Mouse (Mus musculus) midbrain, postnatal 0 days (tissue): ENCODE measurements around the gene Lcn2. TPM values are rescaled to one million over a fixed set of nuclear protein-coding genes. Genes with fewer than 3 reads are reported as not detected.
"Not testable (repeated sequence)": the region's sequence is repeated elsewhere in the genome, so short reads cannot be mapped to it uniquely, and the experiment has no call there.

Experiments used
- ATAC-seq: fragments of 200-750 bp; cut with Nextera tagmentation; 2 replicates; pipeline ENCODE4 v1.8.0; 2017; ENCODE audit warnings: moderate number of reproducible peaks, mild to moderate bottlenecking, moderate TSS enrichment, moderate library complexity; ENCODE audit not compliant: low FRiP score
- DNase-seq: peaks from one replicate; pipeline ENCODE4 v3.0.0-alpha.2; 2015; ENCODE audit warnings: low spot score
- H3K27ac ChIP-seq: fragments of 300-500 bp; sonication (generic); 2 replicates; pipeline ENCODE4 v1.5.1; 2014; ENCODE audit warnings: low read depth, mild to moderate bottlenecking, low read length, mixed read lengths
- H3K27me3 ChIP-seq: fragments of 300-500 bp; sonication (generic); 2 replicates; pipeline ENCODE4 v1.6.1; 2014; ENCODE audit warnings: low read length, control low read depth, mixed read lengths; ENCODE audit not compliant: insufficient read depth
- H3K36me3 ChIP-seq: fragments of 300-500 bp; sonication (generic); 2 replicates; pipeline ENCODE4 v1.6.1; 2014; ENCODE audit warnings: low read length, control low read depth, mixed read lengths; ENCODE audit not compliant: insufficient read depth
- H3K4me1 ChIP-seq: fragments of 300-500 bp; sonication (generic); 2 replicates; pipeline ENCODE4 v1.6.1; 2014; ENCODE audit warnings: mild to moderate bottlenecking, control low read depth, antibody characterized with exemption, low read length, mixed read lengths; ENCODE audit not compliant: insufficient read depth
- H3K4me2 ChIP-seq: fragments of 300-500 bp; sonication (generic); 2 replicates; pipeline ENCODE4 v1.6.1; 2014; ENCODE audit warnings: low read depth, mild to moderate bottlenecking, low read length, mixed read lengths; ENCODE audit not compliant: poor library complexity, severe bottlenecking
- H3K4me3 ChIP-seq: fragments of 300-500 bp; sonication (generic); 2 replicates; pipeline ENCODE4 v1.5.1; 2014; ENCODE audit warnings: low read depth, mild to moderate bottlenecking, low read length, moderate library complexity
- H3K9ac ChIP-seq: fragments of 300-500 bp; sonication (generic); replicated peaks from 2 replicates; pipeline ENCODE4 v1.6.1; 2014; ENCODE audit warnings: mild to moderate bottlenecking, low read length, moderate library complexity, mixed read lengths; ENCODE audit not compliant: poor library complexity, severe bottlenecking
- H3K9me3 ChIP-seq: fragments of 300-500 bp; sonication (generic); 2 replicates; pipeline ENCODE4 v1.6.1; 2016; ENCODE audit warnings: low read length, control low read depth
- CTCF ChIP-seq: IDR thresholded peaks from 2 replicates; pipeline ENCODE4 v1.5.1; 2016; ENCODE audit warnings: antibody characterized with exemption, mild to moderate bottlenecking
- WGBS: fragments of 180-500 bp; shearing (Covaris S2); extraction: QIAGEN DNeasy Blood & Tissue Kit; methylation state at CpG from one replicate; pipeline ENCODE4 v1.1.7; 2014; 5-methylcytosine and 5-hydroxymethylcytosine counted together
- polyA plus RNA-seq: library from polyadenylated mRNA; unstranded; fragments of >200 nt; fragmentation: Nextera tagmentation; extraction: Ambion mirVana; gene quantifications from 2 replicates; pipeline ENCODE4 v1.2.1, GENCODE M21; 2015
- total RNA-seq: library from RNA; depleted of rRNA; stranded (reverse); fragments of >200 nt; gene quantifications from 2 replicates; pipeline ENCODE4 v1.2.3, GENCODE M21; 2014

The Lcn2 gene
- total and polyA plus RNA-seq, 2 experiments from 2014 or later = 0.35 TPM; not detected in 1

DNA sequence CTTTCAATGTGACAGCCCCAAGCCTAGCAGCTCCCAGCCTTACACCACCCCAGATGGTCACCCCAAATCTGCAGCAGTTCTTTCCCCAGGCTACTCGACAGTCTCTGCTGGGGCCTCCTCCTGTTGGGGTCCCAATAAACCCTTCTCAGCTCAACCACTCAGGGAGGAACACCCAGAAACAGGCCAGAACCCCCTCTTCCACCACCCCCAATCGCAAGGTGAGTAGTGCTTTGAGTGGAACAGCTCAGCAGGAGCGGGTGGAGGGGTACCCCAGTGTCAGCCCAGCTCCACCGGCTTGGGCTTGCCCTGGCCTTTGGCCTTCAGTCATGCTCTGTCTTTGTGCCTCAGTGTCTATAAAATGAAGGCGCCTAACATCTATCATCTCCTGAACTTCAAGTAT lies 20.7 kb downstream of the Lcn2 start:
- H3K4me3 ChIP-seq = no peak overlapping the region
- peaks cover 4% of the 10 kb centered on the region; the same call in 1 of the 2 replicates for H3K4me1 ChIP-seq
- peaks cover 43% of the 10 kb centered on the region for H3K36me3 ChIP-seq
- DNase-seq = no peak
- H3K27ac ChIP-seq = no peak overlapping the region
- no peak for ATAC-seq
- no peaks in the 10 kb centered on the region for H3K9me3 ChIP-seq
- no peak overlapping the region for H3K9ac ChIP-seq
- H3K27me3 ChIP-seq = no peaks in the 10 kb centered on the region
- no peak overlapping the region for H3K4me2 ChIP-seq
- 96% methylated on average over 5 of the region's 5 CpGs for WGBS
- no peak for TF ChIP-seq CTCF

DNA sequence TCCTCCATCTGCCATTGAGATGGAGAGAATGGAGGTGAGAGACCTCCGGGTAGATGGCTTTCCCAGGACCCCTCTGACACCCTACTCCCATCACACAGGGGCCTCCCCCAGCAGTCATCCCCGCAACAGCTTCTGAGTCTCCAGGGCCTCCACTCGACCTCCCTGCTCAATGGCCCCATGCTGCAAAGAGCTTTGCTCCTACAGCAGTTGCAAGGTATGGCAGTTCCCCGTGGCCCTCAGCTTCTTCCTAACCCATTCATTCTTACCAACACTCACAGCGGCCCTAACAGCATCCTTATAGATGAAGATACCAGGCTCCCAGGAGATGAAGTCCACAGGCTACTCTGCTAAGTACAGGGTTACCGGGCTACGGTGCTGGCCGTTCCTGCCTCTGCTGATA lies 23.9 kb downstream of the Lcn2 start:
- H3K27me3 ChIP-seq = no peaks in the 10 kb centered on the region
- H3K27ac ChIP-seq = no peak overlapping the region
- peak overlapping the region; percentile 81 for H3K9ac ChIP-seq
- 87% methylated on average over 8 of the region's 8 CpGs for WGBS
- H3K4me1 ChIP-seq = peaks cover 10% of the 10 kb centered on the region; the same call in 1 of the 2 replicates
- no peaks in the 10 kb centered on the region for H3K9me3 ChIP-seq
- H3K4me2 ChIP-seq = peak overlapping the region; percentile 70
- H3K36me3 ChIP-seq = peaks cover 16% of the 10 kb centered on the region
- H3K4me3 ChIP-seq = peak overlapping the region; percentile 67
- no peak for TF ChIP-seq CTCF
- ATAC-seq = no peak
- no peak for DNase-seq

- DNase-seq (peak; percentile 54), ATAC-seq (peak; percentile 11)
- H3K4me1 ChIP-seq = peaks cover 10% of the 10 kb centered on the region; the same call in 1 of the 2 replicates
- H3K9ac ChIP-seq = peak overlapping the region; percentile 81
- H3K4me2 ChIP-seq = peak overlapping the region; percentile 70
- 9% methylated on average over 19 of the region's 19 CpGs for WGBS
- TF ChIP-seq CTCF = no peak
- H3K27me3 ChIP-seq = no peaks in the 10 kb centered on the region
- H3K9me3 ChIP-seq = no peaks in the 10 kb centered on the region
- peaks cover 15% of the 10 kb centered on the region; the same call in 1 of the 2 replicates for H3K36me3 ChIP-seq
- H3K4me3 ChIP-seq = peak overlapping the region; percentile 67
- H3K27ac ChIP-seq = peak overlapping the region; percentile 82
These were observed 24.5 kb downstream of the Lcn2 start for GRCm38 (mm10) chr2:32363376-32364106.

DNA sequence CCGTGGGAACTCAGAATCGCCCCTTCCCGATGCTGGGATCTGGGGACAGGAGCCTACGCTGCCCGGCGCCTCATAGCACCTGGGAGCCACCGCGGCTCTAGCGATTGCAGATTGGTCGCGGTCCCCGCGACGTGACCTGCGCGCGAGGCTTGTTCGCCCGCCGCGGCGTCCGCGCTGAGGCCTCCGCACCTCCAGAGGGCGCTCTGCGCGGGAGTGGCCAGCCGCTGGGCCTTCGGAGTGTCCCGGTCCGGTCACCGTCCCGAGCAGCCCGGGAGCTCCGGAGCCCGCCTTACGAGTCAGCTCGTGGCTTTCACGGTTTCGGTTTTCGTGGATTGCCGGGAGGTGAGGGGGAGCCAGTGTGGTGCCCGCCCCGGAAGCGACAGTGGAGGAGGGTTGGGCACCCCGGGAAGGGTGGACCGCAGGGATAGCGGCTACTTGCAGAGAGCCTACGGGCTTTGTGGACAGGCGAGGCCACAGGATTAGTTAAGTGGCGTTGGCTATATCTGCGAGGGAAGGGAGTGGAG lies 25.2 kb downstream of the Lcn2 start:
- peaks cover 11% of the 10 kb centered on the region; the same call in 1 of the 2 replicates for H3K36me3 ChIP-seq
- H3K9ac ChIP-seq = peak overlapping the region; percentile 81
- peak; percentile 93 for TF ChIP-seq CTCF
- ATAC-seq (peak; percentile 79), DNase-seq (peak; percentile 89)
- H3K4me2 ChIP-seq = peak overlapping the region; percentile 70
- peak overlapping the region; percentile 82 for H3K27ac ChIP-seq
- no peaks in the 10 kb centered on the region for H3K27me3 ChIP-seq
- H3K4me3 ChIP-seq = peak overlapping the region; percentile 67
- no peaks in the 10 kb centered on the region for H3K9me3 ChIP-seq
- peaks cover 10% of the 10 kb centered on the region; the same call in 1 of the 2 replicates for H3K4me1 ChIP-seq
- 0% methylated on average over 53 of the region's 53 CpGs for WGBS

DNA sequence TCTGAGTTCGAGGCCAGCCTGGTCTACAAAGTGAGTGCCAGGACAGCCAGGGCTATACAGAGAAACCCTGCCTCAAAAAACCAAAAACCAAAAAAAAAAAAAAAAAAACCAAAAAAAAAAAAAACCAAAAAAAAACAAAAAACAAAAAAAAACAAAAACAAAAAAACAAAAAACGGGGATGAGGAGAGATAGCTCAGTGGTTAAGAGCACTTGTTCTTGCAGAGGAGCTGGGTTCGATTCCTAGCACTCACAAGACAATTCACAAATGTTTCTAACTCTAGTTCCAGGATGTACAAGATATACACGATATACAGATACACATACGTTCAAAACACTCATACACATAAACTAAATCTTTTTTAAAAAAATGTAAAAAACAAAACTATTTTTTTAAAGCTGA lies 25.8 kb downstream of the Lcn2 start:
- not testable (repeated sequence) for ATAC-seq
- WGBS = 41% methylated on average over 5 of the region's 5 CpGs

GRCm38 (mm10) chr2:32361437-32361836 lies 26.6 kb downstream of the Lcn2 start:
- Histone ChIP-seq H3K4me2 (peak overlapping the region; percentile 55), H3K4me3 (peak overlapping the region; percentile 22), H3K27me3 (no peaks in the 10 kb centered on the region), H3K9ac (0 out of 2 replicates have a peak overlapping the region, but pooled peaks have one; percentile 19), H3K9me3 (no peaks in the 10 kb centered on the region), H3K36me3 (no peaks in the 10 kb centered on the region; the same call in 1 of the 2 replicates), H3K4me1 (peaks cover 10% of the 10 kb centered on the region; the same call in 1 of the 2 replicates), H3K27ac (no peak overlapping the region)
- peak; percentile 60 for TF ChIP-seq CTCF
- DNase-seq (peak; percentile 54), ATAC-seq (no peak)
- WGBS = 2% methylated on average over 24 of the region's 24 CpGs

More for the DNA sequence above, 25.8 kb downstream of the Lcn2 start:
- H3K27me3 ChIP-seq, H3K36me3 ChIP-seq, H3K27ac ChIP-seq, H3K4me1 ChIP-seq, DNase-seq, H3K9me3 ChIP-seq: not testable (repeated sequence)
- H3K4me3 ChIP-seq = peak overlapping the region; percentile 67
- H3K9ac ChIP-seq = peak overlapping the region; percentile 81; the same call in 1 of the 2 replicates
- peak overlapping the region; percentile 70 for H3K4me2 ChIP-seq
